Mouse (Mus musculus) monocyte, adult 2 months (primary cell): ENCODE results near the gene Ccdc6.
"Not testable (repeated sequence)": the region's sequence is repeated elsewhere in the genome, so short reads cannot be mapped to it uniquely, and the experiment has no call there.

Experiments
- DNase-seq, 2 experiments: peaks; one replicate each; pipeline ENCODE4 v3.0.0; 2022; ENCODE audit warnings: low spot score in 2 of 2, low read depth in 1 of 2

The Ccdc6 gene

DNA sequence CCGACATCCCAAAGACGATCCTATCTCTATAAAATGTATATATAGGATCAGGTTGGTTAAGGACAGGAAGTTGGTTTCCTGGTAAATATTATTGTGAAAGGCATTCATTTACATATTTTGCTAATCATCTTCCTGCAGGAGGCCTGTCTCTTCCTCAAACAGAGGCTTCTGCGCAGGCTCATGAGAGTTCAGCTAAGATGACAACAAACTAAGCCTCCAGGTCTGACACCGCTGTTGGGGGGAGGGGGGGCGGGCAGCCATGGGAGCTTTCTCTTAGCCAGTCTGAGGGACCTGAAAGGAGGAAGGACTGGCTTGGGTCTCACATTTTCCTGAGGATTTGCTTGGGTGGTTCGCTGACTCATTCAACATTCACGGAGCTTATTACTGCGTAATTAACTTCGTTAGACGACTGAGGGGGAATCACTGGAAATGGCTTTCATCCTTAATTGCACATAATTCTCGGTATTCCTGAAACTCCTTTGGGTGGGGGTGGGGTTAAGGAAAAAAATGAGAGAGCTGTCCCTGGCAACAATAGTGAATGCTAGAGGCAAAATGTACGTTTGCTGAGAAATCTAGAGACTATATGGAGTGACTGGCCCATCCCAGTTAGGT lies 104.1 kb downstream of the Ccdc6 start:
- no peak for DNase-seq

DNA sequence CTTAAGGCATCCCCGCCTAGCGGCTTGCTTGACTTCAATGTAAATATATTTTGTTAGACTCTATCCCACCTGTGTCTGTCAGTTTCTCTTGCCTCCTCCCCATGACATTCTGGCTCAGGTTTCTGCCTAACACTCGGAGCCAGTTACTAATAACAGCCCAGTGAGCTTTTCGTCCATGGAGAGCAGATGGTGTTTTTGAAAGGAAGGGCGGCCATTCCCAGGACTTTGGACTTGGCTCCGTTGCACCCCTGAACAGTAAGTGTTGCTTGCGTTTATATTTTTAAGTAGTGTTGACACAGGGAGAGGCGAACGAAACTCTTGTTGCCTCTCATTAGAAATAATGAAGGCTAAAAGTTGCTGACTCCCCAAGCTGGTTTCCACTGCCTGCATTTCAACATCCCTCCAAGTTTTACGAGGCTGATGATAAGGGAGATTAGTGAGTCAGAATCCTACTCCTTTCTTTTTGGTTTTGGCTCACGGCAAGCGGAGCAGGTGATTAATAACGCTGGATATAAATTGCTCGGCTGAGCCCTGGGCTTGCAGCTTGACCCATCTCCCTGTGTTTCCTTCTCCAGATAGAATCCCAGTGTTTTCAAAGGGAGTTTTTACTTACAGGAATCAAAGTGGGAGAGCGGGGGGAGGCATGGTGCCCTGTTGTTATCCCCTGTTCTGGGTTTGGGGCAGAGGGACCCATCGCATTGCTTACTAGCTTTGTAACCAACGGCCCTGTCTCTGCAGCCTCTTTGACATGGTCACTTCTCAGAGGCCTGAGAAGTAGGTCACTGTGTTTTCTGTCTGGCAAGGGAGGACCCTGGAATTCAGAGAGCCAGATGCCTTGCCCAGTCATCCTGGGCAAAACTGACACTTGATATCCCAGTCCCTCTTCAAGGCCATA lies 107.8 kb downstream of the Ccdc6 start, which contains the start of gene Mrln:
TSS of gene Mrln (plus strand) at position 160 of the 895 bp plus-strand sequence.
- DNase-seq: no peak

DNA sequence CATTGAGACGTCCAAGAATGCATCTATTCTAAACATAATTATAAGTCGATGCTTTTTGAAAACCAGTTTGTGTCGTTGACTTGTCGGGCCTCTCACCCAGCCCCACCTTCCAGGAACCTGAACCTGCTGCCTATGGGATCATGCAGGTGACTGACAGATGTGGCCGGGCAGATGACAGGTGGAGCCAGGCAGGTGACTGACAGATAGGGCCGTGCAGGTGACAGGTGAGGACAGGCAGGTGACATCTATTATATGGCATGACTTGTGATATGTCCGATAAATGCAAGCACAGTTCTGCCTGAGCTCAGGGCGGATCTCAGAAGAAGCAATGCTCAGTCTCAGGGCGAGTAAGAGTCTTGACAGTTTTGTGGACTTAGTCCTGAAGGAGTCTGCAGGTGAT lies 114.4 kb downstream of the Ccdc6 start:
- no peak for DNase-seq

GRCm38 (mm10) chr10:70220971-70221370 lies 124.0 kb downstream of the Ccdc6 start:
- no peak for DNase-seq

- not testable (repeated sequence) for DNase-seq
These were observed 125.3 kb downstream of the Ccdc6 start for GRCm38 (mm10) chr10:70222231-70222630.

- no peak for DNase-seq
These were observed 127.7 kb downstream of the Ccdc6 start for GRCm38 (mm10) chr10:70224571-70224970.

GRCm38 (mm10) chr10:70225760-70226159 lies 128.8 kb downstream of the Ccdc6 start:
- no peak for DNase-seq

- DNase-seq: no peak
These were observed 129.7 kb downstream of the Ccdc6 start for GRCm38 (mm10) chr10:70226608-70227007.

GRCm38 (mm10) chr10:70230352-70230751 lies 133.4 kb downstream of the Ccdc6 start:
- no peak for DNase-seq

DNA sequence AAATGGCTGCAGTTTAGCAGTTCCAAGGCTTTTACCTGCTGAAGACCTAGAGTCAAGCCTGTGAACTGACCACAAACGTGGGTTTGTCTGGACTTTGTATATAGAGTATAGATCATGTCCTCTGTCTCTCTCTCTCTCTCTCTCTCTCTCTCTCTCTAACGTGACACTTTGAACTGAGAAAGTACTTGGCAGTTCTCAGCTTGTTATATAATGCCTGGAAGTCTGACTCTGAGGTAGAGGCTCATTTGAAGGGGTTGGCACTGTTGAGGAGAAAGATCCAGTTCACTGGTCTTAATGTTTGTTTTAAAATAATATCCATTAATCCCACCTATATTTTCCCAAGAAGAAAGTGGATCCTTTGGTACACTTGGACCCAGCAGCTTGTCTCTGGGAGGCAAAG lies 141.0 kb downstream of the Ccdc6 start:
- no peak for DNase-seq
